Mouse (Mus musculus): ENCODE results near the gene Mbtd1. TPM values are rescaled to one million over a fixed set of nuclear protein-coding genes. Genes with fewer than 3 reads are reported as not detected.

Gene Mbtd1
- polyA plus RNA-seq (2016; fragmentation: Nextera tagmentation; extraction: Ambion mirVana), result 56.6 and 58.4 TPM in 2 replicates

GRCm38 (mm10) chr11:93885572-93886410 is at the start of gene Mbtd1, which contains the start of gene Utp18:
Mbtd1 (plus strand) TSS chr11:93885852.
Utp18 (minus strand) TSS chr11:93885766.
- peak within 1 kb of the TSS; percentile 96 for H3K27ac ChIP-seq
- H3K4me1 ChIP-seq, result peaks cover 36% of the 10 kb centered on the region
- peak within 1 kb of the TSS; percentile 92 for H3K9ac ChIP-seq
- peak; percentile 97 for ATAC-seq (ENCODE audit: low FRiP score)
- H3K27me3 ChIP-seq, result no peaks in the 10 kb centered on the region
- H3K36me3 ChIP-seq (replicated peaks), result peaks cover 15% of the 10 kb centered on the region; the same call in 1 of the 2 replicates
- H3K4me2 ChIP-seq, result peak within 1 kb of the TSS; percentile 92
- H3K4me3 ChIP-seq (replicated peaks), result peak within 1 kb of the TSS; percentile 97
- no peaks in the 10 kb centered on the region for H3K9me3 ChIP-seq
- under 1% methylated on average over 74 of the region's 83 CpGs for WGBS

- Histone ChIP-seq H3K27me3 (no peaks in the 10 kb centered on the region; the same call in 1 of the 2 replicates), H3K4me2 (no peak overlapping the region), H3K36me3 (replicated peaks) (no peaks in the 10 kb centered on the region), H3K27ac (no peak overlapping the region), H3K9ac (no peak overlapping the region), H3K4me1 (peaks cover 7% of the 10 kb centered on the region), H3K4me3 (replicated peaks) (no peak overlapping the region), H3K9me3 (no peaks in the 10 kb centered on the region)
- no peak for ATAC-seq (ENCODE audit: low FRiP score)
- WGBS, result 6% methylated on average over 2 of the region's 2 CpGs
Observed at GRCm38 (mm10) chr11:93847342-93847741, 38.3 kb upstream of the Mbtd1 start.

GRCm38 (mm10) chr11:93852546-93852945 is 33.1 kb upstream of the Mbtd1 start:
- H3K9me3 ChIP-seq, result no peaks in the 10 kb centered on the region
- H3K4me2 ChIP-seq, result no peak overlapping the region
- H3K27me3 ChIP-seq, result no peaks in the 10 kb centered on the region; the same call in 1 of the 2 replicates
- ATAC-seq (ENCODE audit: low FRiP score), result no peak
- H3K4me3 ChIP-seq (replicated peaks), result no peak overlapping the region
- no peak overlapping the region for H3K27ac ChIP-seq
- H3K4me1 ChIP-seq, result peaks cover 3% of the 10 kb centered on the region
- 91% methylated on average over 3 of the region's 3 CpGs for WGBS
- H3K9ac ChIP-seq, result no peak overlapping the region
- H3K36me3 ChIP-seq (replicated peaks), result no peaks in the 10 kb centered on the region

GRCm38 (mm10) chr11:93856284-93856955 is 29.2 kb upstream of the Mbtd1 start:
- Histone ChIP-seq H3K27ac (no peak overlapping the region), H3K36me3 (replicated peaks) (peaks cover 14% of the 10 kb centered on the region), H3K4me1 (no peaks in the 10 kb centered on the region), H3K4me2 (no peak overlapping the region), H3K9ac (no peak overlapping the region), H3K27me3 (no peaks in the 10 kb centered on the region), H3K9me3 (no peaks in the 10 kb centered on the region), H3K4me3 (replicated peaks) (no peak overlapping the region)
- 10% methylated on average over 6 of the region's 6 CpGs for WGBS
- ATAC-seq (ENCODE audit: low FRiP score), result 0 out of 2 replicates have a peak, but pooled peaks have one; percentile 30

GRCm38 (mm10) chr11:93860540-93861172 is 25.0 kb upstream of the Mbtd1 start:
- ATAC-seq (ENCODE audit: low FRiP score), result no peak
- Histone ChIP-seq H3K27ac (no peak overlapping the region), H3K9ac (no peak overlapping the region), H3K36me3 (replicated peaks) (peaks cover 35% of the 10 kb centered on the region), H3K4me3 (replicated peaks) (no peak overlapping the region), H3K4me1 (no peaks in the 10 kb centered on the region), H3K4me2 (no peak overlapping the region), H3K27me3 (no peaks in the 10 kb centered on the region), H3K9me3 (no peaks in the 10 kb centered on the region)
- WGBS, result 83% methylated on average over 1 of the region's 1 CpGs

GRCm38 (mm10) chr11:93861193-93861592 is 24.5 kb upstream of the Mbtd1 start:
- H3K4me1 ChIP-seq, result no peaks in the 10 kb centered on the region
- H3K27ac ChIP-seq, result no peak overlapping the region
- H3K9ac ChIP-seq, result no peak overlapping the region
- no peak overlapping the region for H3K4me2 ChIP-seq
- H3K9me3 ChIP-seq, result no peaks in the 10 kb centered on the region
- peaks cover 39% of the 10 kb centered on the region for H3K36me3 ChIP-seq (replicated peaks)
- no peak overlapping the region for H3K4me3 ChIP-seq (replicated peaks)
- no peak for ATAC-seq (ENCODE audit: low FRiP score)
- H3K27me3 ChIP-seq, result no peaks in the 10 kb centered on the region
- 87% methylated on average over 2 of the region's 2 CpGs for WGBS

GRCm38 (mm10) chr11:93862045-93862623 is 23.5 kb upstream of the Mbtd1 start:
- no peak for ATAC-seq (ENCODE audit: low FRiP score)
- no peak overlapping the region for H3K27ac ChIP-seq
- no peak overlapping the region for H3K4me2 ChIP-seq
- no peaks in the 10 kb centered on the region for H3K27me3 ChIP-seq
- WGBS, result 93% methylated on average over 4 of the region's 4 CpGs
- peaks cover 48% of the 10 kb centered on the region for H3K36me3 ChIP-seq (replicated peaks)
- H3K4me1 ChIP-seq, result no peaks in the 10 kb centered on the region
- H3K9ac ChIP-seq, result no peak overlapping the region
- no peaks in the 10 kb centered on the region for H3K9me3 ChIP-seq
- H3K4me3 ChIP-seq (replicated peaks), result no peak overlapping the region

- Histone ChIP-seq H3K27me3 (no peaks in the 10 kb centered on the region), H3K36me3 (replicated peaks) (peaks cover 53% of the 10 kb centered on the region), H3K4me1 (no peaks in the 10 kb centered on the region), H3K4me3 (replicated peaks) (no peak overlapping the region), H3K27ac (no peak overlapping the region), H3K9me3 (no peaks in the 10 kb centered on the region), H3K9ac (no peak overlapping the region), H3K4me2 (no peak overlapping the region)
- WGBS, result 90% methylated on average over 1 of the region's 1 CpGs
- no peak for ATAC-seq (ENCODE audit: low FRiP score)
Observed at GRCm38 (mm10) chr11:93862638-93863037, 23.0 kb upstream of the Mbtd1 start.

GRCm38 (mm10) chr11:93884068-93884467 is 1.6 kb upstream of the Mbtd1 start:
- 89% methylated on average over 2 of the region's 4 CpGs for WGBS
- Histone ChIP-seq H3K9ac (peak overlapping the region; percentile 92), H3K27me3 (no peaks in the 10 kb centered on the region), H3K36me3 (replicated peaks) (peaks cover 26% of the 10 kb centered on the region), H3K9me3 (no peaks in the 10 kb centered on the region), H3K4me1 (peaks cover 36% of the 10 kb centered on the region), H3K4me2 (peak overlapping the region; percentile 92), H3K4me3 (replicated peaks) (peak overlapping the region; percentile 97), H3K27ac (no peak overlapping the region)
- no peak for ATAC-seq (ENCODE audit: low FRiP score)

GRCm38 (mm10) chr11:93884901-93885571 is 616 bp upstream of the Mbtd1 start:
- Histone ChIP-seq H3K9me3 (no peaks in the 10 kb centered on the region), H3K36me3 (replicated peaks) (peaks cover 21% of the 10 kb centered on the region), H3K4me1 (peaks cover 36% of the 10 kb centered on the region), H3K4me2 (peak overlapping the region; percentile 92), H3K27me3 (no peaks in the 10 kb centered on the region), H3K4me3 (replicated peaks) (peak overlapping the region; percentile 97), H3K27ac (peak overlapping the region; percentile 96), H3K9ac (peak overlapping the region; percentile 92)
- under 1% methylated on average over 76 of the region's 81 CpGs for WGBS
- ATAC-seq (ENCODE audit: low FRiP score), result peak; percentile 64

GRCm38 (mm10) chr11:93886411-93887079 is 893 bp downstream of the Mbtd1 start:
- peak overlapping the region; percentile 92 for H3K9ac ChIP-seq
- peak overlapping the region; percentile 96 for H3K27ac ChIP-seq
- H3K4me2 ChIP-seq, result peak overlapping the region; percentile 92
- under 1% methylated on average over 34 of the region's 34 CpGs for WGBS
- peaks cover 36% of the 10 kb centered on the region for H3K4me1 ChIP-seq
- H3K9me3 ChIP-seq, result no peaks in the 10 kb centered on the region
- peak overlapping the region; percentile 97 for H3K4me3 ChIP-seq (replicated peaks)
- peaks cover 11% of the 10 kb centered on the region; the same call in 1 of the 2 replicates for H3K36me3 ChIP-seq (replicated peaks)
- no peak for ATAC-seq (ENCODE audit: low FRiP score)
- H3K27me3 ChIP-seq, result no peaks in the 10 kb centered on the region

Data from forebrain, embryonic 12.5 days (tissue).